Mouse (Mus musculus) MEL (cell line): ENCODE data around the gene Scn4a.
A peak's percentile ranks its signal among the peaks of the same experiment; 100 is the strongest.

Experiments used
- CTCF ChIP-seq, 3 experiments: IDR thresholded peaks in 2 of 3; conservative IDR thresholded peaks in 1 of 3; 2 replicates each; pipeline ENCODE4 v1.5.1; 2011 to 2012; ENCODE audit warnings: low read length in 3 of 3, low read depth in 2 of 3, mild to moderate bottlenecking in 2 of 3, improper control_type of control experiment in 1 of 3, inconsistent platforms in 1 of 3, mixed read lengths in 1 of 3, moderate library complexity in 1 of 3; ENCODE audit not compliant: control insufficient read depth in 1 of 3, insufficient read depth in 1 of 3, poor library complexity in 1 of 3, severe bottlenecking in 1 of 3
- E2F4 ChIP-seq: IDR thresholded peaks from 2 replicates; pipeline ENCODE4 v1.6.1; 2011; ENCODE audit warnings: low read depth, low read length, improper control_type of control experiment, borderline replicate concordance
- ELF1 ChIP-seq: IDR thresholded peaks from 2 replicates; pipeline ENCODE4 v1.6.1; 2014; ENCODE audit warnings: low read depth, mild to moderate bottlenecking, inconsistent platforms, low read length, improper control_type of control experiment, moderate library complexity
- EP300 ChIP-seq, 2 experiments: IDR thresholded peaks; 2 replicates each; pipeline ENCODE4 v1.6.1; 2011; ENCODE audit warnings: improper control_type of control experiment in 2 of 2, low read length in 2 of 2, low read depth in 1 of 2, mild to moderate bottlenecking in 1 of 2
- GABPA ChIP-seq: IDR thresholded peaks from 2 replicates; pipeline ENCODE4 v1.6.1; 2012; ENCODE audit warnings: low read depth, mild to moderate bottlenecking, inconsistent platforms, low read length, improper control_type of control experiment, moderate library complexity
- HCFC1 ChIP-seq: IDR thresholded peaks from 2 replicates; pipeline ENCODE4 v1.6.1; 2012; ENCODE audit warnings: low read depth, mild to moderate bottlenecking, inconsistent platforms, low read length, improper control_type of control experiment, moderate library complexity
- KAT2A ChIP-seq: conservative IDR thresholded peaks from 2 replicates; pipeline ENCODE4 v1.6.1; 2012; ENCODE audit warnings: low read depth, low read length, improper control_type of control experiment, inconsistent platforms
- MAFK ChIP-seq: IDR thresholded peaks from 2 replicates; pipeline ENCODE4 v1.6.1; 2011; ENCODE audit warnings: low read depth, mild to moderate bottlenecking, low read length, improper control_type of control experiment, borderline replicate concordance
- POLR2A ChIP-seq, 2 experiments: IDR thresholded peaks; 2 replicates each; pipeline ENCODE4 v1.6.1; 2011 to 2012; ENCODE audit warnings: low read length in 2 of 2, mild to moderate bottlenecking in 2 of 2, control low read depth in 1 of 2, improper control_type of control experiment in 1 of 2, low read depth in 1 of 2, moderate library complexity in 1 of 2; ENCODE audit not compliant: control insufficient read depth in 1 of 2, insufficient read depth in 1 of 2, poor library complexity in 1 of 2
- RAD21 ChIP-seq: IDR thresholded peaks from 2 replicates; pipeline ENCODE4 v1.6.1; 2011; ENCODE audit warnings: mild to moderate bottlenecking, low read depth, low read length, improper control_type of control experiment
- SMC3 ChIP-seq: IDR thresholded peaks from 2 replicates; pipeline ENCODE4 v1.6.1; 2011; ENCODE audit warnings: low read depth, low read length, improper control_type of control experiment
- USF1 ChIP-seq: IDR thresholded peaks from 2 replicates; pipeline ENCODE4 v1.6.1; 2014; ENCODE audit warnings: low read depth, mild to moderate bottlenecking, inconsistent platforms, low read length, improper control_type of control experiment, moderate library complexity
- ZC3H11A ChIP-seq: IDR thresholded peaks from 2 replicates; pipeline ENCODE4 v1.6.1; 2012; ENCODE audit warnings: low read depth, mild to moderate bottlenecking, inconsistent platforms, low read length, improper control_type of control experiment
- ZKSCAN1 ChIP-seq: IDR thresholded peaks from 2 replicates; pipeline ENCODE4 v1.6.1; 2012; ENCODE audit warnings: low read depth, mild to moderate bottlenecking, inconsistent platforms, low read length, improper control_type of control experiment, moderate library complexity

- peak; percentile 66 to 89 (median 78) for TF ChIP-seq CTCF (IDR thresholded peaks at IDR 0.05 in 2 of 3, conservative IDR thresholded peaks at IDR 0.05 in 1 of 3; ENCODE audit: control insufficient read depth in 1 of 3, insufficient read depth in 1 of 3, low read depth in 2 of 3, low read length in 3 of 3, poor library complexity in 1 of 3, severe bottlenecking in 1 of 3)
- peak; percentile 33; the same call in 1 of the 2 replicates for TF ChIP-seq ZC3H11A
- no peak for TF ChIP-seq USF1
- no peak for TF ChIP-seq ELF1
- TF ChIP-seq POLR2A (IDR thresholded peaks at IDR 0.05; ENCODE audit: control insufficient read depth in 1 of 2, insufficient read depth in 1 of 2, low read depth in 1 of 2, low read length in 2 of 2, poor library complexity in 1 of 2), result no peak
- TF ChIP-seq SMC3, result peak; percentile 75
- TF ChIP-seq MAFK, result no peak
- no peak for TF ChIP-seq KAT2A
- TF ChIP-seq HCFC1, result no peak
- no peak for TF ChIP-seq EP300 (IDR thresholded peaks at IDR 0.05; ENCODE audit: low read depth in 1 of 2, low read length in 2 of 2)
- peak; percentile 43 for TF ChIP-seq RAD21
- no peak for TF ChIP-seq ZKSCAN1
- no peak for TF ChIP-seq E2F4
- TF ChIP-seq GABPA, result no peak
These were observed 6.3 kb upstream of the Scn4a start for GRCm38 (mm10) chr11:106359350-106359749.
